Mouse (Mus musculus) naive thymus-derived CD4-positive, alpha-beta T cell, adult 5 months (primary cell): ENCODE results near the gene Crtc2. TPM values are rescaled to one million over a fixed set of nuclear protein-coding genes. Genes with fewer than 3 reads are reported as not detected.

Experiments used
- polyA plus RNA-seq: library from polyadenylated mRNA; unstranded; fragments of 100-300 nt; shearing (Covaris generic); gene quantifications from one replicate; pipeline ENCODE4 v1.2.1, GENCODE M21; 2017

The Crtc2 gene
- polyA plus RNA-seq = 112 TPM

GRCm38 (mm10) chr3:90253653-90254418, at the start of gene Crtc2:
Crtc2 (plus strand) TSS chr3:90254163.

GRCm38 (mm10) chr3:90213377-90213866, 40.5 kb upstream of the Crtc2 start, which contains the start of the genes Rps27 and Rab13:
Rps27 (minus strand) TSS chr3:90213651.
Rab13 (plus strand) TSS chr3:90213695.

GRCm38 (mm10) chr3:90231507-90232333, 22.2 kb upstream of the Crtc2 start, which contains the start of gene Jtb:
Jtb (plus strand) TSS chr3:90231597.

GRCm38 (mm10) chr3:90242984-90243775, 10.8 kb upstream of the Crtc2 start, which contains the start of gene Creb3l4:
Creb3l4 (minus strand) TSS chr3:90243512.

GRCm38 (mm10) chr3:90247960-90248745, 5.8 kb upstream of the Crtc2 start, which contains the start of gene Slc39a1:
Slc39a1 (plus strand) TSS chr3:90248172.

GRCm38 (mm10) chr3:90265034-90265931, 11.3 kb downstream of the Crtc2 start, which contains the start of gene Dennd4b:
Dennd4b (plus strand) TSS chr3:90265185.

GRCm38 (mm10) chr3:90292345-90293275, 38.6 kb downstream of the Crtc2 start, which contains the start of gene Gatad2b:
Gatad2b (plus strand) TSS chr3:90293178.

Other genes with a start within 250 kb of the Crtc2 start
- 129 TPM for gene 4933434E20Rik, start 202.5 kb upstream of the Crtc2 start, polyA plus RNA-seq
- 204 TPM for gene Ubap2l, start 201.5 kb upstream of the Crtc2 start, polyA plus RNA-seq
- gene Tpm3, start 181.5 kb upstream of the Crtc2 start, polyA plus RNA-seq = 930 TPM
- 0.71 TPM for gene Nup210l, start 150.0 kb upstream of the Crtc2 start, polyA plus RNA-seq
- 4,745 TPM for gene Rps27, start 40.5 kb upstream of the Crtc2 start, polyA plus RNA-seq
- 0.32 TPM for gene Rab13, start 40.5 kb upstream of the Crtc2 start, polyA plus RNA-seq
- gene Jtb, start 22.6 kb upstream of the Crtc2 start, polyA plus RNA-seq = 150 TPM
- gene Creb3l4, start 10.7 kb upstream of the Crtc2 start, polyA plus RNA-seq = not detected
- 1.8 TPM for gene Slc39a1, start 6.0 kb upstream of the Crtc2 start, polyA plus RNA-seq
- gene Dennd4b, start 11.0 kb downstream of the Crtc2 start, polyA plus RNA-seq = 40.7 TPM
- 14.9 TPM for gene Gatad2b, start 39.0 kb downstream of the Crtc2 start, polyA plus RNA-seq
- gene Slc27a3, start 135.8 kb downstream of the Crtc2 start, polyA plus RNA-seq = not detected
- gene Ints3, start 179.5 kb downstream of the Crtc2 start, polyA plus RNA-seq = 19.2 TPM
- gene Npr1, start 211.7 kb downstream of the Crtc2 start, polyA plus RNA-seq = not detected
- gene Ilf2, start 222.0 kb downstream of the Crtc2 start, polyA plus RNA-seq = 105 TPM
- 60.6 TPM for gene Snapin, start 236.9 kb downstream of the Crtc2 start, polyA plus RNA-seq